Mouse (Mus musculus): Measurements from ENCODE around the gene Aicda. TPM values are rescaled to one million over a fixed set of nuclear protein-coding genes. Genes with fewer than 3 reads are reported as not detected.
"Not testable (repeated sequence)": the region's sequence is repeated elsewhere in the genome, so short reads cannot be mapped to it uniquely, and the experiment has no call there.

The Aicda gene
- not detected in 2 replicates for polyA plus RNA-seq (2014; fragmentation: Nextera tagmentation; extraction: Ambion mirVana)

DNA sequence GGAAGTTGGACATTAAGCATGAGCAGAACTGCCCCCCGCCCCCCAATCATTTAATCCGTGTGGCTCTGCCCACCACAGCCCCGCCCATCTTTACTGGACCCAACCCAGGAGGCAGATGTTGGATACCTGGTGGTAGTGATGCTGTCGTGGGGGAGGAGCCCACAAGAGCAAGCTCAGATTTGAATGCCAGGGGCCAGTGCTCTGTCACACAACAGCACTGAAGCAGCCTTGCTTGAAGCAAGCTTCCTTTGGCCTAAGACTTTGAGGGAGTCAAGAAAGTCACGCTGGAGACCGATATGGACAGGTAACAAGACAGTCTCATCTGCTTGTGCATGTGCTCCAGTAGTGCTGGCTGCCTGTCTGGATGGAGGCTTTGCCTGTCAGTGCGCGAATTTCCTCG lies at the start of gene Aicda:
TSS of gene Aicda (plus strand) at position 196 of the 400 bp plus-strand sequence.
- no peak for DNase-seq (ENCODE audit: low spot score)

DNA sequence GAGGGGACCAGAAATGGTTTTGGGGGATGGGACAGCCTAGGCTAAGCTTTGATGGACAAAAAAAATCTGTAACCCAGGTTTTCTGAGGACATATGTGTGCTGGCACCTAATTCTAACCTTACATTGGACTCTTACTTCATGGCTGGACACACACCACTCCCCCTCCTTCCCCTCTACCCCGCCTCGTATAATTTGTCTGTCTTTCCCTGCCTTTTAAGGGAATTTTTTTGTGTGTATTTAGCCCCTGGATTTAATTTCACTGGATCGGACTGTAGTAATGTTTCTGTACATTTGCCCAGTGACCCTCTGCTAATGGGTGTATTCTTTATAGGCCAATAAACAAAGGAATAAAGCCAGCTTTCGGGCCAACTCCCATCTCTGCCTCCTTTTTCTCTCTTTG lies 48.6 kb upstream of the Aicda start:
- Histone ChIP-seq H3K36me3 (ENCODE audit: control insufficient read depth, insufficient read depth, low read length) (no peaks in the 10 kb centered on the region), H3K4me1 (replicated peaks; ENCODE audit: control insufficient read depth, insufficient read depth, low read length) (no peaks in the 10 kb centered on the region), H3K27ac (ENCODE audit: low read depth, low read length) (no peak overlapping the region), H3K9ac (ENCODE audit: low read length) (no peak overlapping the region), H3K9me3 (ENCODE audit: control insufficient read depth, low read length) (no peaks in the 10 kb centered on the region), H3K4me2 (ENCODE audit: low read depth, low read length, severe bottlenecking) (no peak overlapping the region), H3K27me3 (ENCODE audit: control insufficient read depth, insufficient read depth, low read length) (no peaks in the 10 kb centered on the region), H3K4me3 (ENCODE audit: low read depth, low read length) (no peak overlapping the region)
- 62% methylated on average over 4 of the region's 4 CpGs for WGBS
- ATAC-seq (replicated peaks; ENCODE audit: low FRiP score) (no peak), DNase-seq (ENCODE audit: low spot score) (no peak)

More for the DNA sequence above, at the start of gene Aicda:
- Histone ChIP-seq H3K4me2 (ENCODE audit: low read depth, low read length, severe bottlenecking) (no peak within 1 kb of the TSS), H3K4me3 (ENCODE audit: low read depth, low read length) (no peak within 1 kb of the TSS), H3K27ac (ENCODE audit: low read depth, low read length) (no peak within 1 kb of the TSS), H3K9ac (ENCODE audit: low read length) (no peak within 1 kb of the TSS), H3K4me1 (replicated peaks; ENCODE audit: control insufficient read depth, insufficient read depth, low read length) (no peaks in the 10 kb centered on the region), H3K27me3 (ENCODE audit: control insufficient read depth, insufficient read depth, low read length) (no peaks in the 10 kb centered on the region), H3K9me3 (ENCODE audit: control insufficient read depth, low read length) (no peaks in the 10 kb centered on the region), H3K36me3 (ENCODE audit: control insufficient read depth, insufficient read depth, low read length) (no peaks in the 10 kb centered on the region)
- WGBS = 52% methylated on average over 9 of the region's 9 CpGs
- ATAC-seq (replicated peaks; ENCODE audit: low FRiP score) = no peak

DNA sequence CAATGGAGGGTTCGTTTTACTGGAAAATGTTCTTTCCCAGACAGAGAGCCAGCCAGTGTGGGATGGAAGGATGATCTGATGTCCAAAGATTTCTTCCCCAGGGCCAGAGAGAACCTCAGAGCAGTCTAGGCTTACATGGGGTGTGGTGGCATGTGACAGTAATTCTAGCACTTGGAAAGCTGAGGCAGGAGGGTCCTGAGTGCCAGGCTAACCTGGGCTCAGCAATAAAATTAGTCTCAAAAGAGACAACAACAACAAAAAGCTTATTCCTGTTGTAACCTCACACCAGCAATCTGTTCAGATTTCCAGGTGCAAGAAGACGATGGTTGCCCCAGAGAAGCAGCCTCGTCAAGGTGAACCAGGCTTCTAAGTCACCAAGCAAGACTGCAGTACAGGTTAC lies 48.1 kb upstream of the Aicda start, which contains the start of gene Mfap5:
TSS of gene Mfap5 (plus strand) at position 301 of the 400 bp plus-strand sequence.
- DNase-seq (ENCODE audit: low spot score) = no peak
- 86% methylated on average over 3 of the region's 3 CpGs for WGBS
- Histone ChIP-seq H3K27ac (ENCODE audit: low read depth, low read length) (no peak within 1 kb of the TSS), H3K9me3 (ENCODE audit: control insufficient read depth, low read length) (no peaks in the 10 kb centered on the region), H3K4me2 (ENCODE audit: low read depth, low read length, severe bottlenecking) (no peak within 1 kb of the TSS), H3K4me1 (replicated peaks; ENCODE audit: control insufficient read depth, insufficient read depth, low read length) (no peaks in the 10 kb centered on the region), H3K9ac (ENCODE audit: low read length) (no peak within 1 kb of the TSS), H3K4me3 (ENCODE audit: low read depth, low read length) (no peak within 1 kb of the TSS), H3K36me3 (ENCODE audit: control insufficient read depth, insufficient read depth, low read length) (no peaks in the 10 kb centered on the region), H3K27me3 (ENCODE audit: control insufficient read depth, insufficient read depth, low read length) (no peaks in the 10 kb centered on the region)
- ATAC-seq (replicated peaks; ENCODE audit: low FRiP score) = no peak

DNA sequence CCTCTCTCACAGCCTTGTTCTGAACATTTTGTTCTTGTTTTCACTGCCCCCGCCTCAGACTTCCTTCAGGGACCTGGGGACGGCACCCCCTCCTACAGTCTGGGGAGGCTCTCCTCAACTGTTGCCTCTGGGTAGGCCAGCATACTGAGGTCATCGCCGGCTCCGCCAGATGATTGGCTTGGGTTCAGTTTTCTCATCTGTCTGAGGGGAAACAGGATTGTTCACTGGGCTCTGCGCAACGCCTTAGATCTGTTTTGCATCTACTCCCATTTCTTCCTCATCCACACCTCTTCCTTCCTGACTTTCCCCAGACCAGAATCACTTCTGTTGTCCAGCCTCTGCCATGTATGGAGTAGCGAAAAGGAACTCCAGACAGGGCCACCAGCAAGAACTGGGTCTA lies 45.1 kb upstream of the Aicda start:
- no peaks in the 10 kb centered on the region for H3K4me1 ChIP-seq (replicated peaks; ENCODE audit: control insufficient read depth, insufficient read depth, low read length)
- H3K27me3 ChIP-seq (ENCODE audit: control insufficient read depth, insufficient read depth, low read length) = no peaks in the 10 kb centered on the region
- H3K4me3 ChIP-seq (ENCODE audit: low read depth, low read length) = no peak overlapping the region
- H3K27ac ChIP-seq (ENCODE audit: low read depth, low read length) = no peak overlapping the region
- no peaks in the 10 kb centered on the region for H3K9me3 ChIP-seq (ENCODE audit: control insufficient read depth, low read length)
- H3K4me2 ChIP-seq (ENCODE audit: low read depth, low read length, severe bottlenecking) = no peak overlapping the region
- no peak for ATAC-seq (replicated peaks; ENCODE audit: low FRiP score)
- no peak overlapping the region for H3K9ac ChIP-seq (ENCODE audit: low read length)
- DNase-seq (ENCODE audit: low spot score) = no peak
- no peaks in the 10 kb centered on the region for H3K36me3 ChIP-seq (ENCODE audit: control insufficient read depth, insufficient read depth, low read length)
- 92% methylated on average over 8 of the region's 8 CpGs for WGBS

DNA sequence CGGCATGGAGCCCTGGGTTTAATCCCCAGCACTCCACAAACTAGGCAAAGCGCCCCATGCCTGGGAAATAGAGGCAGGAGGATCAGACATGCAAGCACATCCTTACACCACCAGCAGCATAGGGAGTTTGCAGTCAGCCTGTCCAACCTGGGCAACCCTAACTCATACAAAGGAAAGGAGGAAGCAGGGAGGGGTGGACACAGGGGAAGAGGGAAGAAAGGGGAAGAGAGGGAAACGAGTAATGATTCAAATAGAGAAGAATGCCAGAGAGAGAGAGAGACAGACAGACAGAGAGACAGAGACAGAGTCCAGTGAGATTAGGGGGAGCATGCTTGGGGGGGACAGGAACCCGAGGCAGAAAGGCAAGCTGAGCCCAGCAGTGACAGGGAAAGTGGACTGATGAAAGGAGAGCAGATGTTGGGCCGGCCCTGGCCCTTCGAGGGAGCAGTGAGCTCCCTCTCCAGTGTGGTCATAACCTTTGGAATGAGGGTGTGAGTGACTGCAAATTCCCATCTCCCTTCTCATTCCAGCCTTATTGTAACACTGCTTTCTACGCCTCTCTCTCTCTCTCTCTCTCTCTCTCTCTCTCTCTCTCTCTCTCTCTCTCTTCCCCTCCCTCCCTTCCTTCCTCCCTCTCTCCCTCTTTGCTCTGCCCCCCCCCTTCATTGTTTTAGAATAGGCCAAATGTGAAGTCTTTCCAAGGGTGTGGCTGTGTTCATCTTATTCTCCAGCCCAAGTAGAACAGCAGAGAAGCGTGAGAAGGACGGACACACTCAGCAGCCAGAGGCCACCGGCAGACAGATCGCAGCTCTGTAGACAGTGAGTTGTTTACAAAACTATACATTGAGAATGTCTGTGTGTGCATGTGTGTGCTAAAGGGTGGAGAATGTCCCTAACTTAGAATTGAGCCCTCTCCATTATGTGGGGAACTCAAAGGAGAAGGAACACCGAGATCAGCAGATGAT lies 40.4 kb upstream of the Aicda start:
- no peaks in the 10 kb centered on the region for H3K4me1 ChIP-seq (replicated peaks; ENCODE audit: control insufficient read depth, insufficient read depth, low read length)
- H3K9me3 ChIP-seq (ENCODE audit: control insufficient read depth, low read length) = no peaks in the 10 kb centered on the region
- WGBS = 72% methylated on average over 12 of the region's 12 CpGs
- no peaks in the 10 kb centered on the region for H3K36me3 ChIP-seq (ENCODE audit: control insufficient read depth, insufficient read depth, low read length)
- no peaks in the 10 kb centered on the region for H3K27me3 ChIP-seq (ENCODE audit: control insufficient read depth, insufficient read depth, low read length)
- ATAC-seq (replicated peaks; ENCODE audit: low FRiP score) (no peak), DNase-seq (ENCODE audit: low spot score) (no peak)
- H3K27ac ChIP-seq (ENCODE audit: low read depth, low read length) = no peak overlapping the region
- no peak overlapping the region for H3K4me3 ChIP-seq (ENCODE audit: low read depth, low read length)
- no peak overlapping the region for H3K9ac ChIP-seq (ENCODE audit: low read length)
- no peak overlapping the region for H3K4me2 ChIP-seq (ENCODE audit: low read depth, low read length, severe bottlenecking)

DNA sequence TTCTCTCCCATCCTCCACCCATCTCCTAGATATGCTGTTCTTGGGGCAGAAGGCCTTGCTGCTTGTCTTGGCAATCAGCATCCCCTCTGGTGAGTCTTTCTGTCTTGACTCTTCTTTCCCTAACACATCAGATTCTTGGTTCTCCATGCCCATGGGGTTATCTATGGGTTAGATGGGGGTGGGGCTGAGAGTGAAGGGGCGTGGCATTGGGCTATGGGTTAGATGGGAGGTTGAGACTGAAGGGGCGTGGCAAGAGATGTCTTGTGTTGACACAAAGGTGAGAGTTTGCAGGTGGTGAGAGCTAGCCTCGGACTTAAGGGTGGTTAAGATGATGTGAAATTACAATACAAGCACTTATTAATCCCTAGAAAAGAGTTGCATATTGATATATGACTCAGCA lies 39.3 kb upstream of the Aicda start:
- no peak overlapping the region for H3K27ac ChIP-seq (ENCODE audit: low read depth, low read length)
- H3K4me1 ChIP-seq (replicated peaks; ENCODE audit: control insufficient read depth, insufficient read depth, low read length) = no peaks in the 10 kb centered on the region
- no peaks in the 10 kb centered on the region for H3K36me3 ChIP-seq (ENCODE audit: control insufficient read depth, insufficient read depth, low read length)
- no peaks in the 10 kb centered on the region for H3K9me3 ChIP-seq (ENCODE audit: control insufficient read depth, low read length)
- WGBS = 86% methylated on average over 3 of the region's 3 CpGs
- no peak for ATAC-seq (replicated peaks; ENCODE audit: low FRiP score)
- no peak overlapping the region for H3K9ac ChIP-seq (ENCODE audit: low read length)
- no peak for DNase-seq (ENCODE audit: low spot score)
- no peak overlapping the region for H3K4me3 ChIP-seq (ENCODE audit: low read depth, low read length)
- H3K4me2 ChIP-seq (ENCODE audit: low read depth, low read length, severe bottlenecking) = no peak overlapping the region
- no peaks in the 10 kb centered on the region for H3K27me3 ChIP-seq (ENCODE audit: control insufficient read depth, insufficient read depth, low read length)

DNA sequence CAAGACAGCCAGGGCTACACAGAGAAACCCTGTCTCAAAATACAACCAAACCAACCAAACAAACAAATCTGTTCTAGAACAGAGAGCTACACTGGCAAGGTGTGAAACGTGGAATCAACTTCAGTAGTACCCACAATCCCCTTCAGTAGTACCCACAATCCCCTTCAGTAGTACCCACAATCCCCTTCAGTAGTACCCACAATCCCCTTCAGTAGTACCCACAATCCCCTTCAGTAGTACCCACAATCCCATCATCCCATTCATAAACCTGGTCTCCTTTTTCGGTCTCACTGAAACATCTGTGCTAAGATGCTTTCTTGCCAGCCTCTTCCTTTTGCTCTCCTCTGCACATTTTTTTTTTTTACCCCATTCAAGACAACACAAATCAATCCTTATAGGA lies 37.8 kb upstream of the Aicda start:
- not testable (repeated sequence) for ATAC-seq (replicated peaks; ENCODE audit: low FRiP score); H3K27ac ChIP-seq (ENCODE audit: low read depth, low read length); DNase-seq (ENCODE audit: low spot score); H3K4me2 ChIP-seq (ENCODE audit: low read depth, low read length, severe bottlenecking); H3K9ac ChIP-seq (ENCODE audit: low read length); H3K4me1 ChIP-seq (replicated peaks; ENCODE audit: control insufficient read depth, insufficient read depth, low read length); H3K4me3 ChIP-seq (ENCODE audit: low read depth, low read length); H3K9me3 ChIP-seq (ENCODE audit: control insufficient read depth, low read length); H3K27me3 ChIP-seq (ENCODE audit: control insufficient read depth, insufficient read depth, low read length); H3K36me3 ChIP-seq (ENCODE audit: control insufficient read depth, insufficient read depth, low read length)
- 95% methylated on average over 2 of the region's 2 CpGs for WGBS

DNA sequence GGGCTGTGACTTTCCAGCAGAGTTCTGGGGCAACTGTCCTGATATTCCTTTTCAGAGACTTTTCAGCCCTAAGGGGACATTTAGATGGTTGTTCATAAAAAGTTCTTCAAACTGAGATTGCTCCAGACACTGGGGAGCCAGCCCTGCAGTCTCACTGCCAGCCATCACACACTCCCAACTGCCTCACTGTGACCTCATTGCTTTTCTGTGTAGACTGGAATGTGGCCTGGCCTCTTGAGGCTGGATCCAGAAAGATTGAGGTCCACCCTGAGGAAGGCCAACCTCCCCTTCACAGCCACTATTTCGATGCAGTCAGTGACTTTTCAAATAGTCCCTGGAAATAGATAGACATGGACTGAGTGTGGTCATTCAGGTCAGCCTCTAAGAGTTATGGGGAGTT lies 35.9 kb upstream of the Aicda start:
- no peak overlapping the region for H3K9ac ChIP-seq (ENCODE audit: low read length)
- WGBS = 90% methylated on average over 1 of the region's 1 CpGs
- H3K36me3 ChIP-seq (ENCODE audit: control insufficient read depth, insufficient read depth, low read length) = no peaks in the 10 kb centered on the region
- no peak for DNase-seq (ENCODE audit: low spot score)
- H3K27ac ChIP-seq (ENCODE audit: low read depth, low read length) = no peak overlapping the region
- ATAC-seq (replicated peaks; ENCODE audit: low FRiP score) = no peak
- no peaks in the 10 kb centered on the region for H3K4me1 ChIP-seq (replicated peaks; ENCODE audit: control insufficient read depth, insufficient read depth, low read length)
- H3K27me3 ChIP-seq (ENCODE audit: control insufficient read depth, insufficient read depth, low read length) = no peaks in the 10 kb centered on the region
- H3K4me2 ChIP-seq (ENCODE audit: low read depth, low read length, severe bottlenecking) = no peak overlapping the region
- no peak overlapping the region for H3K4me3 ChIP-seq (ENCODE audit: low read depth, low read length)
- no peaks in the 10 kb centered on the region for H3K9me3 ChIP-seq (ENCODE audit: control insufficient read depth, low read length)

DNA sequence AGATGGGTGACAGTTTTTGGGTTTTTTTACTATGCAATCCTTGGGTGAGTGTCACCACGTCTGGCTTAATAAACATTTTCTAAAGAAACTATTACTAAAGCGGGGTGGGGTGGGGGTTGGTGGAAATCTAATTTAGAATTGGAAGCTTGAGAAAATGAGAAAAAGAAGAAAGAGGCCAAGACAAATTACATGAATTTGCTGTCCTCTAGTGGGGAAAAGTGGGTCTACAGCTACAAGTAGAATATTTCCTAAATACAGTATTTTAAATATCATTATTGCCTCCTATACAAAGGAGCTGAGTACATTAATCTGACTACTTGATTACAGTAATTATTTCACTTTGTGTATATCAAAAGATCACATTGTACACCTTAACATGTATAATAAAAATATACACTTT lies 34.2 kb upstream of the Aicda start:
- Histone ChIP-seq H3K9me3 (ENCODE audit: control insufficient read depth, low read length) (no peaks in the 10 kb centered on the region), H3K27me3 (ENCODE audit: control insufficient read depth, insufficient read depth, low read length) (no peaks in the 10 kb centered on the region), H3K27ac (ENCODE audit: low read depth, low read length) (no peak overlapping the region), H3K4me1 (replicated peaks; ENCODE audit: control insufficient read depth, insufficient read depth, low read length) (no peaks in the 10 kb centered on the region), H3K9ac (ENCODE audit: low read length) (no peak overlapping the region), H3K36me3 (ENCODE audit: control insufficient read depth, insufficient read depth, low read length) (no peaks in the 10 kb centered on the region), H3K4me3 (ENCODE audit: low read depth, low read length) (no peak overlapping the region), H3K4me2 (ENCODE audit: low read depth, low read length, severe bottlenecking) (no peak overlapping the region)
- WGBS = 39% methylated on average over 2 of the region's 2 CpGs
- DNase-seq (ENCODE audit: low spot score) (no peak), ATAC-seq (replicated peaks; ENCODE audit: low FRiP score) (no peak)

Measured in forebrain, embryonic 11.5 days (tissue).